Mouse (Mus musculus) embryonic fibroblast, embryonic 13.5 days (primary cell): ENCODE measurements around the gene Asic5.
A peak's percentile ranks its signal among the peaks of the same experiment; 100 is the strongest.

Source experiments
- CTCF ChIP-seq: IDR thresholded peaks from 2 replicates; pipeline ENCODE4 v1.5.1; 2011; ENCODE audit warnings: mild to moderate bottlenecking, control low read depth, low read length, moderate library complexity, borderline replicate concordance; ENCODE audit not compliant: insufficient read depth
- POLR2A ChIP-seq: IDR thresholded peaks from 2 replicates; pipeline ENCODE4 v1.6.1; 2011; ENCODE audit warnings: low read depth, mild to moderate bottlenecking, control low read depth, low read length, moderate library complexity

DNA sequence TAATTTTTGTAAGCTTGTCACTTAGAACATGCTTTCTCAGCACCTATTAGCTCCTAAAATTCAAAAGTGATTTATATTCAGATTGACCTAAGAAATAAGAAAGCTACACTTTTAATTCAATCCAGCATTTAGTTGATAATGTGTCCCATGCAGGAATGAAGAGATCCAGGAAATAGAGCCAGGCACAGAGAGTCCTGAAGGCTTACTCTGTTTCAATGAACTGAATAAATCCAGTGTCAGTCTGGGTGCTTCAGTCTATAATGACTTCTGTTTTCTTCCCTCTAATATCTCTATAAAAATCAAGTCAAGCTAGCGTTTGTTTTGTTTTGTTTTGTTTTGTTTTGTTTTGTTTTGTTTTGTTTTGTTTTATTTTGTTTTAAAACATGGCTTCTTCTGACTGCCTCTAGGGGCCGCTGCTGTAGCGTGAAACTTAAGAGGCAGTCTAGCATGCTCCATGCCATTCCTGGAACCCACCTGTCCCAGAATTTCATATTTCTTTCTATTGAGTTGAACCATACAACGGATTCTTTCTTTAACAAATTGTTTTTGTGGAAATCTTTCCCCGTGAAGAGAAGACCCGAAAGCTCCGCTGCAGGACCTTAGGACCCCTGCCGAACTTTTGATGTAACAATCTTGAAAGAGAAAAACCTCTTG lies 65.1 kb downstream of the Asic5 start:
- peak; percentile 67 for TF ChIP-seq CTCF
- TF ChIP-seq POLR2A: no peak
